Mouse (Mus musculus) retina, postnatal 7 days (tissue): ENCODE data around the gene Reps2.

ENCODE experiments used
- DNase-seq: peaks from one replicate; pipeline ENCODE4 v3.0.0-alpha.2; 2012; ENCODE audit warnings: low read depth, low spot score

The Reps2 gene

GRCm38 (mm10) chrX:162589173-162589805, 54.2 kb downstream of the Reps2 start:
- DNase-seq, result no peak

- DNase-seq, result no peak
Measured at GRCm38 (mm10) chrX:162584349-162584748, 59.1 kb downstream of the Reps2 start.

GRCm38 (mm10) chrX:162580521-162580920, 62.9 kb downstream of the Reps2 start:
- DNase-seq, result no peak

- no peak for DNase-seq
Measured at GRCm38 (mm10) chrX:162568439-162568838, 75.0 kb downstream of the Reps2 start.

- no peak for DNase-seq
Measured at GRCm38 (mm10) chrX:162565501-162565900, 77.9 kb downstream of the Reps2 start.

GRCm38 (mm10) chrX:162556459-162556841, 87.0 kb downstream of the Reps2 start:
- no peak for DNase-seq

- no peak for DNase-seq
Measured at GRCm38 (mm10) chrX:162555729-162556458, 87.6 kb downstream of the Reps2 start.

GRCm38 (mm10) chrX:162554513-162554912, 88.9 kb downstream of the Reps2 start:
- no peak for DNase-seq

GRCm38 (mm10) chrX:162552383-162552782, 91.1 kb downstream of the Reps2 start:
- DNase-seq, result no peak

GRCm38 (mm10) chrX:162545037-162545436, 98.4 kb downstream of the Reps2 start:
- no peak for DNase-seq

GRCm38 (mm10) chrX:162542576-162543227, 100.7 kb downstream of the Reps2 start:
- no peak for DNase-seq

GRCm38 (mm10) chrX:162541961-162542360, 101.5 kb downstream of the Reps2 start:
- DNase-seq, result no peak

GRCm38 (mm10) chrX:162531016-162531415, 112.4 kb downstream of the Reps2 start:
- DNase-seq, result no peak

GRCm38 (mm10) chrX:162527240-162527639, 116.2 kb downstream of the Reps2 start:
- peak; percentile 25 for DNase-seq

- no peak for DNase-seq
Measured at GRCm38 (mm10) chrX:162521831-162522514, 121.5 kb downstream of the Reps2 start.

- DNase-seq, result no peak
Measured at GRCm38 (mm10) chrX:162521197-162521596, 122.3 kb downstream of the Reps2 start.

GRCm38 (mm10) chrX:162520374-162520773, 123.1 kb downstream of the Reps2 start:
- DNase-seq, result no peak

GRCm38 (mm10) chrX:162510426-162510980, 132.9 kb downstream of the Reps2 start:
- DNase-seq, result no peak

- DNase-seq, result no peak
Measured at GRCm38 (mm10) chrX:162505186-162505585, 138.3 kb downstream of the Reps2 start.

GRCm38 (mm10) chrX:162503436-162503835, 140.0 kb downstream of the Reps2 start:
- no peak for DNase-seq

- no peak for DNase-seq
Measured at GRCm38 (mm10) chrX:162500962-162501361, 142.5 kb downstream of the Reps2 start.

- DNase-seq, result no peak
Measured at GRCm38 (mm10) chrX:162496485-162496884, 147.0 kb downstream of the Reps2 start.
